Mouse (Mus musculus): ENCODE data around the gene Tmem158. TPM values are rescaled to one million over a fixed set of nuclear protein-coding genes. Genes with fewer than 3 reads are reported as not detected.

The Tmem158 gene
- polyA plus RNA-seq, 1 experiment from 2014 or later: 15.1 TPM

DNA sequence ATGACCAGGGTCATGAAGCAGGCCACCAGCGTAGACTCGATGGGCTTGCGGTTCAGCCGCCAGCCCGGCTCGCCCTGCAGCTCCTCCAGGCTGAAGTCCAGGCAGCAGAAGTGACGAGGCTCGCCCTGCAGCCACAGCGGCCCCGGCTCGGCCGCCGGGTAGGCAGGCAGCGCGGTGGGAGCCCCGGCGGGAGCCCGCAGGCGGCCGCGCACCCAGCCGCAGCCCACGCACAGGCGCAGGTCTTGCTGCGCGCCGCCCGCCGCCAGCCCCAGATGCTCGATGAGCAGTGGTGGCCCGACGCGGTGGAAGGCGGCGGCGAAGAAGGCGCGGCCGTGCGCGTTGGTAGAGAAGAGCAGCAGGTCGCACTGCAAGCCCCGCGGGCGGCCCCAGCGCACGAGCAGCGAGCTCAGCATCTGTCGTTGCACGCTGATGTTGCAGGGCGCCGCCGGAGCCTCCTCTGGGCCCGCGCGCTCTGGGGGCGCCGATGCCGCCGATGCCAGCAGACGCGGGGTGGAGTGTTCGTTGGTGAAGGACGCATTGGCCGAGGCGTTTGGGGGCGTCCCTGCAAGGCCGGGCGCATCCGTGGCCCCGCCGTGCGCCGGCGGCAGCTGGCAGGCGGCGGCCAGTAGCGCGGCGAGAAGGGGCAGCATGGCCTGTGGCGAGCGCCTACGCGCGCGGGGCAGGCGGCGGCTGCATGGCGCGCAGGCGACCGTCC lies 511 bp downstream of the Tmem158 start:
- peak overlapping the region; percentile 72 for H3K4me3 ChIP-seq (ENCODE audit: low read depth, low read length)
- H3K27me3 ChIP-seq (ENCODE audit: control insufficient read depth, insufficient read depth, low read length): no peaks in the 10 kb centered on the region
- WGBS: under 1% methylated on average over 81 of the region's 92 CpGs
- peak overlapping the region; percentile 61 for H3K27ac ChIP-seq (replicated peaks)
- peak overlapping the region; percentile 69 for H3K9ac ChIP-seq (ENCODE audit: low read length)
- no peaks in the 10 kb centered on the region for H3K4me1 ChIP-seq (replicated peaks; ENCODE audit: control insufficient read depth, insufficient read depth)
- peak; percentile 86 for ATAC-seq (ENCODE audit: low FRiP score, low TSS enrichment)
- no peak for DNase-seq (ENCODE audit: low spot score)
- no peaks in the 10 kb centered on the region for H3K9me3 ChIP-seq (ENCODE audit: control insufficient read depth, low read length)
- H3K36me3 ChIP-seq (ENCODE audit: control insufficient read depth, insufficient read depth, low read length): no peaks in the 10 kb centered on the region
- TF ChIP-seq CTCF (IDR thresholded peaks at IDR 0.05; ENCODE audit: low read depth): no peak
- TF ChIP-seq EP300 (optimal IDR thresholded peaks at IDR 0.05): no peak
- H3K4me2 ChIP-seq (replicated peaks; ENCODE audit: low read depth): peak overlapping the region; percentile 98

DNA sequence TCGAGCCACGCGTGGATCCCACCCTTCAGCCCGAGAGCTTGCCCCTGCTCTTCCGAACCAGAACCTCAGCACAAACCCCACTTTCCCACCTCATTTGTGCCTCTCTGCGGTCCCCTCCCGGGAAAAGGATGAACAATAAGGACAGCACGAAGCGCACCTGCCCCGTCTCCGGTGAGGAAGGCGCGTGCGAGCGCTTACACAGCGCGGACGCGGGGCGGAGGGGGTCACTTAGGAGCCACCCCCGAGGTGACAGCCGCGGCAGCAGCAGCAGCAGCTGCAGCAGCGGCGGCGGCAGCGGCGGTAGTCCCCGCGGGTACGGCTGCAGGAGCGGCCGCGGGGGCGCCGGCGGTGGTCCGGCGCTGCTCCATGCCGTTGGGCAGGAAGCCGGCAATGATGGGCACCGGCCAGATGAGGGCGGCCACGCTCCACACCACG lies 1.1 kb downstream of the Tmem158 start:
- Histone ChIP-seq H3K27ac (replicated peaks) (peak overlapping the region; percentile 61), H3K4me1 (replicated peaks; ENCODE audit: control insufficient read depth, insufficient read depth) (no peaks in the 10 kb centered on the region), H3K4me3 (ENCODE audit: low read depth, low read length) (peak overlapping the region; percentile 72), H3K27me3 (ENCODE audit: control insufficient read depth, insufficient read depth, low read length) (no peaks in the 10 kb centered on the region), H3K36me3 (ENCODE audit: control insufficient read depth, insufficient read depth, low read length) (no peaks in the 10 kb centered on the region), H3K9me3 (ENCODE audit: control insufficient read depth, low read length) (no peaks in the 10 kb centered on the region), H3K9ac (ENCODE audit: low read length) (peak overlapping the region; percentile 69), H3K4me2 (replicated peaks; ENCODE audit: low read depth) (peak overlapping the region; percentile 98)
- TF ChIP-seq EP300 (optimal IDR thresholded peaks at IDR 0.05) (no peak), CTCF (IDR thresholded peaks at IDR 0.05; ENCODE audit: low read depth) (peak; percentile 85)
- WGBS: under 1% methylated on average over 45 of the region's 45 CpGs
- ATAC-seq (ENCODE audit: low FRiP score, low TSS enrichment) (peak; percentile 10; the same call in 1 of the 2 replicates), DNase-seq (ENCODE audit: low spot score) (peak; percentile 87)

DNA sequence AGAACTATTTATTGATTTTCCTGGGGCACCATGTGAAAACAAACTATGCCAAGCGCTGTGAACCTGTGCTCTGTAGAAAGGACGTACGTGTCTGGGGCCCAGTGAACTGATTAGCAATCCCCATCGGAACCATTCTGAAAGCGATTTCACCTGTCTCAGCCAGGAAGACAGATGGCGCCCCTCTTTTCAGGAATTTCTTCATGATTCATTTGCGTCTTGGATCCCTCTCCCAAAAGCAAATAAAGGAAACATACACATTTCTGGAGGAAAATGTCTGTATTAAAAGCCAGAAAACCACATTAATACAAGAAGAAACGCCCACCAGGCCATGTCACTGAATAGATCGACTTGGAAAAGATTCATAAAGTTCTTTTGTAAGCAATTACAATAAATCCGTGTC lies 1.8 kb downstream of the Tmem158 start:
- H3K36me3 ChIP-seq (ENCODE audit: control insufficient read depth, insufficient read depth, low read length): no peaks in the 10 kb centered on the region
- no peaks in the 10 kb centered on the region for H3K9me3 ChIP-seq (ENCODE audit: control insufficient read depth, low read length)
- H3K27me3 ChIP-seq (ENCODE audit: control insufficient read depth, insufficient read depth, low read length): no peaks in the 10 kb centered on the region
- 27% methylated on average over 10 of the region's 10 CpGs for WGBS
- H3K27ac ChIP-seq (replicated peaks): no peak overlapping the region
- H3K4me2 ChIP-seq (replicated peaks; ENCODE audit: low read depth): peak overlapping the region; percentile 9; the same call in 1 of the 2 replicates
- DNase-seq (ENCODE audit: low spot score): no peak
- TF ChIP-seq CTCF (IDR thresholded peaks at IDR 0.05; ENCODE audit: low read depth) (no peak), EP300 (optimal IDR thresholded peaks at IDR 0.05) (no peak)
- H3K4me3 ChIP-seq (ENCODE audit: low read depth, low read length): no peak overlapping the region
- H3K4me1 ChIP-seq (replicated peaks; ENCODE audit: control insufficient read depth, insufficient read depth): no peaks in the 10 kb centered on the region
- no peak overlapping the region for H3K9ac ChIP-seq (ENCODE audit: low read length)
- no peak for ATAC-seq (ENCODE audit: low FRiP score, low TSS enrichment)

DNA sequence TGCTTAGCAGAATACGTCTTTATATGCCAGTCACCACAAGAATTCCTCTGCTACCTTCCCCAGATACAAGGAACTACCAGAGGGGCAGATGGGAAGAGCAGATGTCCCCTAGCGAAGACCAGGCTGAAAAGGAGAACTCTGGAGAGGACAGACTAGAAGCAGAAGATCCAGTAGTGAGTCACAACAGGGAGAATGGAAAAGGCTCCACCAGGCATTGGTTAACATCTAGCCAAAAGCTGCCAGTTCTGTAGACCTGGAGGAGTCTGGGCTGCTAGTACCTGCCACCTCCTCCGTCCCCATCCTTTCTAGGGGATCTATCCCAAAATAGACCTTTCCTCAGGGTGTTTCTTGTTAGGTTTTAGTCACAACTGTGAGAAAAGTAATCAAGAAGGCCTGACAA lies 4.8 kb downstream of the Tmem158 start:
- Histone ChIP-seq H3K9me3 (ENCODE audit: control insufficient read depth, low read length) (no peaks in the 10 kb centered on the region), H3K27me3 (ENCODE audit: control insufficient read depth, insufficient read depth, low read length) (no peaks in the 10 kb centered on the region), H3K4me2 (replicated peaks; ENCODE audit: low read depth) (no peak overlapping the region), H3K9ac (ENCODE audit: low read length) (no peak overlapping the region), H3K36me3 (ENCODE audit: control insufficient read depth, insufficient read depth, low read length) (no peaks in the 10 kb centered on the region), H3K4me1 (replicated peaks; ENCODE audit: control insufficient read depth, insufficient read depth) (no peaks in the 10 kb centered on the region), H3K4me3 (ENCODE audit: low read depth, low read length) (no peak overlapping the region), H3K27ac (replicated peaks) (no peak overlapping the region)
- no peak for DNase-seq (ENCODE audit: low spot score)
- TF ChIP-seq CTCF (IDR thresholded peaks at IDR 0.05; ENCODE audit: low read depth): no peak
- no peak for TF ChIP-seq EP300 (optimal IDR thresholded peaks at IDR 0.05)
- ATAC-seq (ENCODE audit: low FRiP score, low TSS enrichment): no peak
- 87% methylated on average over 3 of the region's 3 CpGs for WGBS

DNA sequence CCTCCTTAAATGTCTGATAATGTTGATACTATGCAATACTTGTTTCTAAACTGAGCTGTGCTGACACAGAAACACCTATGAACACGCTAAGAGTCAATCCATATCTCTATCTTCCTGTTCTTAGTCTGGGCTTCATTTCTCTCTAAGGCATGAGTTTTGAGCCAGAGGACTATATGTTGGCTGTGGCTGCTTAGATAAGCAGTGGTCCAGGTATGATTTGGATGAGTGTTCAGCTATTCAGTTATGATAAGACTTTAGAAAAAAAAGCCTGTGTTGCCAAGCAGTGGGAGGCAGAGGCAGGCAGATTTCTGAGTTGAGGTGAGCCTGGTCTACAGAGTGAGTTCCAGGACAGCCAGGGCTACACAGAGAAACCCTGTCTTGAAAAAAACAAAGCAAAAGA lies 12.6 kb downstream of the Tmem158 start:
- TF ChIP-seq CTCF (IDR thresholded peaks at IDR 0.05; ENCODE audit: low read depth) (no peak), EP300 (optimal IDR thresholded peaks at IDR 0.05) (no peak)
- ATAC-seq (ENCODE audit: low FRiP score, low TSS enrichment): no peak
- 56% methylated on average over 1 of the region's 1 CpGs for WGBS

DNA sequence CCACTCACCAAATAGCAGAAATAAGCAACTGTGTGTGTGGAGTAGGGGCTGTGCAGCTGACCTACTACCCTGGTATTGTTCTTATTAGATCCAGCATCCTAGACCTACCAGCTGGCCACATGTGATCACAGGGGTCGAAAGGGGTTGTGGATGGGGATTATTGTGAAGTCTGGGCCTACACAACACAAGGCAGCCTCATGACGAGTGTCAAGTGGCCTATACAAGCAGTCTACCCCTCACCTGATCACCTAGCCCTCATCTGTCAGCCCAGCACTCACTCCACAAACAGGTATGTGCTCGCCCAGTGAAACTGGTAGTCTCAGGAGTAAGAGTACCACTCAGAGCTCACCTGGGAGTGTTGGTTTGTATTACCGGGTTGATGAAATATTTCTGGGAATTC lies 15.4 kb downstream of the Tmem158 start:
- WGBS: 83% methylated on average over 4 of the region's 4 CpGs
- Histone ChIP-seq H3K27ac (replicated peaks) (no peak overlapping the region), H3K4me2 (replicated peaks; ENCODE audit: low read depth) (no peak overlapping the region), H3K4me3 (ENCODE audit: low read depth, low read length) (no peak overlapping the region), H3K4me1 (replicated peaks; ENCODE audit: control insufficient read depth, insufficient read depth) (no peaks in the 10 kb centered on the region), H3K9ac (ENCODE audit: low read length) (no peak overlapping the region), H3K9me3 (ENCODE audit: control insufficient read depth, low read length) (no peaks in the 10 kb centered on the region), H3K27me3 (ENCODE audit: control insufficient read depth, insufficient read depth, low read length) (no peaks in the 10 kb centered on the region), H3K36me3 (ENCODE audit: control insufficient read depth, insufficient read depth, low read length) (no peaks in the 10 kb centered on the region)
- DNase-seq (ENCODE audit: low spot score) (no peak), ATAC-seq (ENCODE audit: low FRiP score, low TSS enrichment) (no peak)
- TF ChIP-seq CTCF (IDR thresholded peaks at IDR 0.05; ENCODE audit: low read depth): no peak
- no peak for TF ChIP-seq EP300 (optimal IDR thresholded peaks at IDR 0.05)

More for the DNA sequence above, 12.6 kb downstream of the Tmem158 start:
- no peak for DNase-seq (ENCODE audit: low spot score)
- Histone ChIP-seq H3K4me2 (replicated peaks; ENCODE audit: low read depth) (no peak overlapping the region), H3K27ac (replicated peaks) (no peak overlapping the region), H3K36me3 (ENCODE audit: control insufficient read depth, insufficient read depth, low read length) (no peaks in the 10 kb centered on the region), H3K9ac (ENCODE audit: low read length) (no peak overlapping the region), H3K9me3 (ENCODE audit: control insufficient read depth, low read length) (no peaks in the 10 kb centered on the region), H3K4me1 (replicated peaks; ENCODE audit: control insufficient read depth, insufficient read depth) (no peaks in the 10 kb centered on the region), H3K4me3 (ENCODE audit: low read depth, low read length) (no peak overlapping the region), H3K27me3 (ENCODE audit: control insufficient read depth, insufficient read depth, low read length) (no peaks in the 10 kb centered on the region)

Data from stomach, postnatal 0 days (tissue).